Mouse (Mus musculus) megakaryocyte, embryonic 14.5 days (primary cell): ENCODE measurements around the gene Oaz1. TPM values are rescaled to one million over a fixed set of nuclear protein-coding genes. Genes with fewer than 3 reads are reported as not detected.
A peak's percentile ranks its signal among the peaks of the same experiment; 100 is the strongest.
"Not testable (repeated sequence)": the region's sequence is repeated elsewhere in the genome, so short reads cannot be mapped to it uniquely, and the experiment has no call there.

Experiments used
- H3K27me3 ChIP-seq: replicated peaks from 2 replicates; pipeline ENCODE3; 2012; ENCODE audit warnings: inconsistent platforms
- H3K36me3 ChIP-seq: replicated peaks from 2 replicates; pipeline ENCODE3; 2012; ENCODE audit warnings: low read length, inconsistent platforms, mixed read lengths
- H3K4me1 ChIP-seq: 2 replicates; pipeline ENCODE4 v1.6.1; 2012; ENCODE audit warnings: inconsistent platforms
- H3K4me3 ChIP-seq: replicated peaks from 2 replicates; pipeline ENCODE3; 2012; ENCODE audit warnings: moderate library complexity, mild to moderate bottlenecking, inconsistent platforms
- H3K9me3 ChIP-seq: 2 replicates; pipeline ENCODE4 v1.6.1; 2012; ENCODE audit warnings: inconsistent platforms
- FLI1 ChIP-seq: IDR thresholded peaks from 2 replicates; pipeline ENCODE4 v1.6.1; 2012; ENCODE audit warnings: low read length, inconsistent platforms, mixed read lengths
- GATA1 ChIP-seq: IDR thresholded peaks from 3 replicates; pipeline ENCODE4 v1.6.1; 2012; ENCODE audit warnings: mixed read lengths, low read length, inconsistent platforms, borderline replicate concordance
- polyA plus RNA-seq: library from polyadenylated mRNA; stranded (reverse); fragments of >175 nt; gene quantifications from 2 replicates; pipeline ENCODE4 v1.2.3, GENCODE M21; 2012; ENCODE audit warnings: low replicate concordance; ENCODE audit not compliant: insufficient read depth

Oaz1 gene
- polyA plus RNA-seq, 1 experiment: 5,289 TPM

DNA sequence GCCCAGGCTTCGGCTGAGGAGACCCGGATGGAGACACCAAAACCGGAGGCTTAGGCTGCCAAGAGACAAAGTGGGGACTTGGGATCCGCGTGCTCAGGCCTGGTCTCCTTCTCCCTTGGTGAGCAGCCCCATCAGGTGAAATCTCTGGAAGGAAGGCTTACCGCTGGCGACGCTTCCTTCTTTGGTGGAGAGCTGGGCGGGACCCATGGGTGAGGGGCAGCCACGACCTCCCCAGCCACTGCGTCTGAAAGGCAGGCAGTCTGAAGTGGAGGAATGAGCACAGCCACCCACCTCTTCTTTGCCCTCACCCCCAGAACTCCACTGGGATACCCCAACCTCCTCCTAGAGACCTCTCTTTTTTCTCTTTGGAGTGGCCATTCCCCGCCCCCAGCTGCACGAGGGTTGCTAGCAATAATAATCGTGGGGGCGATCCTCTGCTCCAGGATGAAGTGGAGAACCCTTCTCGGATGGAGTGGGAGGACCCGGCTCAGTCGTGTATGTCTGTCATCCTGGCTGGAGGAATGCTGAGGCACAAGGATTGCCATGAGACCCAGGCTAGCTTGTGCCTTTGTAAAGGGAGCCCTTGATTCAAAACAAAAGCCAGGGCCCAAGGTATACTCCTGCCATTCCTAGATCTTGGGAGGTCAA, 17.3 kb upstream of the Oaz1 start:
- Histone ChIP-seq H3K4me3 (peak overlapping the region; percentile 64), H3K36me3 (peaks cover 31% of the 10 kb centered on the region), H3K27me3 (peaks cover 47% of the 10 kb centered on the region), H3K9me3 (no peaks in the 10 kb centered on the region), H3K4me1 (peaks cover 68% of the 10 kb centered on the region)
- TF ChIP-seq FLI1 (no peak), GATA1 (no peak)

DNA sequence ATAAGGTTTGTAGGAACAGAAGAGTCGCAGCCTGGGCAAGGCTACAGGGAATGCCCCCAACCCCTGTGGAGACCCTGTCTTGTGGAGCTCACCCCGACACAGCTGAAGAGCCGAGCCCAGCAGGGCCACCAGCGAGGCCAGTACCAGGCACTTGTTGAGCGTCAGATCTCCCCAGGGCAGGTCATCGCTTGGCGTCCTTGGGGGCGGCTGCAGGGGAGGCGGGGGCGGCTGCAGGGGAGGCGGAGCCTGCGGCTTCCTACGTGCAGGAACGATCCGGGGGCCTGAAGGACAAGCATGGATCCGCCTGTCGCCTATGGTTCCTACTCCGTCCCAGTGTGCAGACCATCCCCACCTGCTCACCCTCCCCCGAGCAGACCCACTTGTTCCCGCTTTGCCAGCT, 16.4 kb upstream of the Oaz1 start:
- Histone ChIP-seq H3K27me3 (peaks cover 49% of the 10 kb centered on the region), H3K36me3 (peaks cover 21% of the 10 kb centered on the region), H3K9me3 (no peaks in the 10 kb centered on the region), H3K4me1 (peaks cover 71% of the 10 kb centered on the region), H3K4me3 (peak overlapping the region; percentile 67)
- TF ChIP-seq FLI1 (no peak), GATA1 (no peak)

DNA sequence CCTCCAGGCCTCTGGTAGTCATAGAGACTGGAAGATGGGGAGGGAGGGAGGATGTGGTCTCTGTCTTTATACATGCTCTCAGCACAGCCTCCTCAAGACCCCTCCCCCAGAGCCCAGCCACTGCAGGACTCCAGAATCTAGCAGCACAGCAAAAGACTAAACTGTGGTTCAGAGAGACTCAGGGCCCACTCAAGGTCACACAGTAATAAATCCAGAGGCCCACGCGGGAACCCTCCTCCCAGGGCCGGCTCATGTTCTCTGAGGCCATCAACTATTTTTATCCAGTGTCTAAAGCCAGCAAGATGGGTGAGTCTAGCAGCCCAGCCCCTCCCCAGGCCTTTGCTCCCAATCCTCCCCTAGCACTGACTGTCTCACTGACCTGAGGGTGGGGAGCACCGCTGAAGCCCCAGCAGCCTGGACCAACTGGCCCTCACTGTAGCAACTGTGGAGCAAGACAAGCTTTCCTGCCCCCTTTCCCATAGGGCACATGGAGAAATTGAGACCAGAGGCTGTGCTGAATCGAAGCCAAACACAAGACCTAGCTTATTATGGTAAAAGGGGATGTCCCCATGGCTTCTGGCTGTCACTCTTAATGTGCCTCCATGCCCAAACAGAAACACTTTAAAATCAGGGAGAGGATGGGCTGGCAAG, 13.9 kb upstream of the Oaz1 start:
- no peak for TF ChIP-seq FLI1
- TF ChIP-seq GATA1: no peak
- no peaks in the 10 kb centered on the region for H3K36me3 ChIP-seq
- H3K4me1 ChIP-seq: peaks cover 48% of the 10 kb centered on the region
- peaks cover 49% of the 10 kb centered on the region for H3K27me3 ChIP-seq
- H3K9me3 ChIP-seq: no peaks in the 10 kb centered on the region
- H3K4me3 ChIP-seq: no peak overlapping the region

DNA sequence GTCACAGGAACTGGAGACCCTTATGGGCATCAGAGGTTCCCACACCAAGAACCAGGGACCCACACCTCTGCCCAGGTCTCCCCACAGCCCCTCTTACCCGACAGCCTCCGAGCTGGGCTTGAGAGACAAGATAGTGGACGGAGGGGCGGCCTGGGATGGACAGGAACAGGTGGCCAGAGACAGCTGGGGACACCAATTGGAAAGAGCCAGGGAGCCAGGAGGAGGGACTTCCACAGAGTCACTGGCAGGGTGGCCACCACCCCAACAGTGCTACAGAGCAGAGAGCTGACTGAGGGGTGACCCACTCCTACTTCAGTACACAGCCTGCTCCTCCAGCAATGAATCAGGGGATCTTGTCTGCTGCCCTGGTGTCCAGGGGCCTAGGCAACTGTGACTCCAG, 13.1 kb upstream of the Oaz1 start, which contains the start of gene Jsrp1:
TSS of gene Jsrp1 (minus strand) at position 133 of the 400 bp plus-strand sequence.
- TF ChIP-seq FLI1: no peak
- no peak for TF ChIP-seq GATA1
- Histone ChIP-seq H3K36me3 (no peaks in the 10 kb centered on the region), H3K9me3 (no peaks in the 10 kb centered on the region), H3K4me1 (peaks cover 42% of the 10 kb centered on the region), H3K27me3 (peaks cover 44% of the 10 kb centered on the region), H3K4me3 (peak within 1 kb of the TSS; percentile 1)

DNA sequence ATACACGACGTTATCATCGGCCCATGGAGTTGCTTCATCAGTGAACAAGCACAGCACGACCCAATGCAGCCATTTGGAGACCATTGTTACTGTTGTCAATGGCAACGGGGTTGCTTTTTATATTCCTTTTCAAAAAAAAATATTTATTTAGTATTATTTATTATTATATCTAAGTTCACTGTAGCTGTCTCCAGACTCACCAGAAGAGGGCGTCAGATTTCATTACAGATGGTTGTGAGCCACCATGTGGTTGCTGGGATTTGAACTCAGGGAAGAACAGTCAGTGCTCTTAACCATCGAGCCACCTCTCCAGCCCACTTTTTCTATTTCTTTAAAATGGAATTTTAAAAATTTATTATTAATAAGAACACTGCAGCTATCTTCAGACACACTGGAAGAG, 11.7 kb upstream of the Oaz1 start:
- Histone ChIP-seq H3K4me3 (no peak overlapping the region), H3K36me3 (no peaks in the 10 kb centered on the region), H3K4me1 (peaks cover 45% of the 10 kb centered on the region), H3K27me3 (peaks cover 31% of the 10 kb centered on the region), H3K9me3 (no peaks in the 10 kb centered on the region)
- TF ChIP-seq FLI1 (no peak), GATA1 (no peak)

DNA sequence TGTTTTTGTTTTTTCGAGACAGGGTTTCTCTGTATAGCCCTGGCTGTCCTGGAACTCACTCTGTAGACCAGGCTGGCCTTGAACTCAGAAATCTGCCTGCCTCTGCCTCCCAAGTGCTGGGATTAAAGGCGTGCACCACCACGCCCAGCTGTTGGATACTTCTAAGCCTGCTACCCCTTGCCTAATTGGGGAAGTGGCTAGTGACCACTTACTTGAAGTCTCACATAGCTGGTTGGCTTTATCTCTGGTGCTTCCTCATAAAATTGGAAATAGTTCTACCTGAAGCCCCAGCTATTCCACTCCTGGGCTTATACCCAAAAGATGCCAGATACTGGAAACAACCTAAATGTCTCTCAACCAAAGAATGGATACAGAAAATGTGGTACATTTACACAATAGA, 10.2 kb upstream of the Oaz1 start:
- peaks cover 34% of the 10 kb centered on the region for H3K4me1 ChIP-seq
- H3K36me3 ChIP-seq, H3K4me3 ChIP-seq, H3K9me3 ChIP-seq: not testable (repeated sequence)
- H3K27me3 ChIP-seq: peaks cover 21% of the 10 kb centered on the region

DNA sequence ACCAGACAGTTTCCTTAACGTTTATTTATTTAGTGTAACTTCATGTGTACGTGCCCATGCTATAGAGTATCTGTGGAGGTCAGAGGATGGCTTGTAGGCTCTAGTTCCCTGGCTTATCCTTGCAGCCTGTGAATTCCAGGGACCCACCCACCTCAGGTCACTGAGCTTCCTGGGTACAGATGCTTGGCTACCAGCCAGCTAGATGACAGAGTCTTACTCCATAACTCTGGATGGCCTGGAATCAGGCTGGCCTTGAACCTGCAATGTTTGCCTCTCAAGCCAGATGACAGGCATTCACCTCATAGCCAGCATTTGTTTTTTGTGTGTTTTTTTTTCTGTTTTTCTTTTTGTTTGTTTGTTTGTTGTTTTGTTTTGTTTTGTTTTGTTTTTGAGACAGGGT, 9.3 kb upstream of the Oaz1 start:
- H3K4me3 ChIP-seq: no peak overlapping the region
- H3K36me3 ChIP-seq: no peaks in the 10 kb centered on the region
- H3K27me3 ChIP-seq: peaks cover 15% of the 10 kb centered on the region
- H3K4me1 ChIP-seq: peaks cover 33% of the 10 kb centered on the region
- no peak for TF ChIP-seq FLI1
- no peak for TF ChIP-seq GATA1
- no peaks in the 10 kb centered on the region for H3K9me3 ChIP-seq

DNA sequence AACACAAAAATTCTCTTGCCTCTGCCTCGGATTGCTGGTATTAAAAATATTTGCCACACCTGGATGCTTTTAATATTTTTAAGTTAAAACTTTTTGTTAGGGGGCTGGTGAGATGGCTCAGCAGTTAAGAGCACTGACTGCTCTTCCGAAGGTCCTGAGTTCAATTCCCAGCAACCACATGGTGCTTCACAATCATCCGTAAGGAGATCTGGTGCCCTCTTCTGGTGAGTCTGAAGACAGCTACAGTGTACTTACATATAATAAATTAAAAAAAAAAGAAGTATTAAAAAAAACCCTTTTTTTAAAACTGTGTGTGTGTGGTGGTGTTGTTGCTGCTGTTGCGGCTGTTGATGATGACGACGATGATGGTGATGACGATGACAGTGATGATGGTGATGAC, 8.5 kb upstream of the Oaz1 start:
- H3K9me3 ChIP-seq, H3K27me3 ChIP-seq, H3K36me3 ChIP-seq, H3K4me3 ChIP-seq: not testable (repeated sequence)
- H3K4me1 ChIP-seq: peaks cover 32% of the 10 kb centered on the region

DNA sequence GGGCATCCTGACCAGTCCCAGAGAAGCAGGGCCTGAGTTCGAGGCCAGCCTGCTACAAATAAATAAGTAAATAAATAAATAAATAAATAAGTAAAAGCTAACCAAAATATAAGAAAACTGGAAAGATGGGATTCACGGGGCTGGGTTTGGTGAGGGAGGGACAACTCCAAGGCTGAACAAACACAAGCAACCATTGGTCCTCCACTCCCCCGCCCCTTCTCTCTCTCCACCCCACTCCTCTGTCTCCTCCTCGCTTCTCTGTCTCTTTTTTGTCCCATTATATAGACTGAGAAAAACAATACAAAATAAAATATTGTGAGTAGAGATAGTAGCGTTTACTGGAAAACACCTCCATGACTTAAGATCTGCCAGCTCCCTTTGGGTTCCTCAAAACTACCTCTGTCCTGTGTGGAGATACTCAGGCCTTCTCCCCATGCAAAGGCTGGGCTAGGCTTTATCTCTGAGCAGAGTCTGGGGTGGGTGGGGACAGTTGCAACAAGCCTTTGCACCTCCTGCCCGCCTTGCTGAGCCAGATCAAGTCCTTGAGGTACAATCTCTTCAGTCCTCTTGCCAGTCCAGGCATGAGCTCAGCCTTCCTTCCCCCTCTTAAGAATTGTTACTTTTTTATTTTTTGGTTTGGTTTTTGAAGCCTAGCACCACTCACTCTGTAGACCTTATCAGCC, 7.7 kb upstream of the Oaz1 start:
- Histone ChIP-seq H3K4me1 (peaks cover 35% of the 10 kb centered on the region), H3K9me3 (no peaks in the 10 kb centered on the region), H3K4me3 (no peak overlapping the region), H3K36me3 (no peaks in the 10 kb centered on the region), H3K27me3 (peaks cover 2% of the 10 kb centered on the region)
- TF ChIP-seq GATA1: no peak

DNA sequence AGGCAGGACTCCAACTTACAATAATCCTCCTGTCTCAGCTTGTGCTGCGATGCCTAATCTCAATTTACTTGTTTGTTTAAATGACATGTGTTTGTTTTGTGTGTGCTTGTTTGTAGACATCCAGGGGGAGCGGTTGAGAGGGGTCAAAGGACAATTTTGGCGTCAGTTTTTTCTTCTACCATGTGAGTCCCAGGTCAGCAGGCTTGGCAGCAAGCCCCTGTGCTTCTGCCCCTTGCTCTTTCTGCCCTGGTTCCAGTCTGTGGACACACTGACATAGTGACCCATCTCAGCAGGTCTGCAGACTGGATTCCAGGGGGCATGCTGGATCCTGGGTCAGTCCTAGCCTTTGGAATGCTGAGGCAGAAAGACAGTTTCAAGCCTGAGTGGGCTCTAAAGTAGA, 7.0 kb upstream of the Oaz1 start:
- Histone ChIP-seq H3K4me1 (peaks cover 41% of the 10 kb centered on the region), H3K36me3 (no peaks in the 10 kb centered on the region), H3K9me3 (no peaks in the 10 kb centered on the region), H3K27me3 (peaks cover 2% of the 10 kb centered on the region), H3K4me3 (no peak overlapping the region)
- TF ChIP-seq FLI1: no peak
- no peak for TF ChIP-seq GATA1
